Mouse (Mus musculus) embryonic fibroblast, embryonic 13.5 days (primary cell): ENCODE data around the gene Krt1.

ENCODE experiments used
- CTCF ChIP-seq: IDR thresholded peaks from 2 replicates; pipeline ENCODE4 v1.5.1; 2011; ENCODE audit warnings: mild to moderate bottlenecking, control low read depth, low read length, moderate library complexity, borderline replicate concordance; ENCODE audit not compliant: insufficient read depth
- POLR2A ChIP-seq: IDR thresholded peaks from 2 replicates; pipeline ENCODE4 v1.6.1; 2011; ENCODE audit warnings: low read depth, mild to moderate bottlenecking, control low read depth, low read length, moderate library complexity

GRCm38 (mm10) chr15:101895216-101895615 is 44.6 kb upstream of the Krt1 start:
- TF ChIP-seq CTCF: no peak
- TF ChIP-seq POLR2A: no peak
